Mouse (Mus musculus) cerebellum, adult 11 months (tissue): Measurements from ENCODE around the gene Grm2.
A peak's percentile ranks its signal among the peaks of the same experiment; 100 is the strongest.
"Not testable (repeated sequence)": the region's sequence is repeated elsewhere in the genome, so short reads cannot be mapped to it uniquely, and the experiment has no call there.

Source experiments
- DNase-seq: peaks from one replicate; pipeline ENCODE4 v3.0.0; 2022

Grm2 gene

DNA sequence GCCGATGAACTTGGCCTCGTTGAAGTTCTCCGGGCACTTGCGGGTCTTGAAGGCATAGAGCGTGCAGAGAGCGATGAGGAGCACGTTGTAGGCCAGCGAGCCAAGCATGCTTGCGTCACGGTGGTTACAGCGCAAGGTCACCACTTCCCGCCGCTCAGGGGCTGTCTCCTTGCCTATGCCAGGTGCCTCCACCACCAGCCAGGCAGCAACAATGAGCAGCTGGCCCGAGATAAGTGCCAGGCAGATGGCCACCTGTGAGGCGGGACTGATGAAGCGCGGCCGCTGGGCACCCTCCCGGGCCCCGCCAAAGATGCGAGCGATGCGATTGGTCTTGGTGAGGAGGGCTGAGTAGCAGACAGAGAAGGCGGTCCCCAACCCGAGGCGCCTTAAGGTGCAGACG is 8.7 kb downstream of the Grm2 start:
- DNase-seq = no peak

DNA sequence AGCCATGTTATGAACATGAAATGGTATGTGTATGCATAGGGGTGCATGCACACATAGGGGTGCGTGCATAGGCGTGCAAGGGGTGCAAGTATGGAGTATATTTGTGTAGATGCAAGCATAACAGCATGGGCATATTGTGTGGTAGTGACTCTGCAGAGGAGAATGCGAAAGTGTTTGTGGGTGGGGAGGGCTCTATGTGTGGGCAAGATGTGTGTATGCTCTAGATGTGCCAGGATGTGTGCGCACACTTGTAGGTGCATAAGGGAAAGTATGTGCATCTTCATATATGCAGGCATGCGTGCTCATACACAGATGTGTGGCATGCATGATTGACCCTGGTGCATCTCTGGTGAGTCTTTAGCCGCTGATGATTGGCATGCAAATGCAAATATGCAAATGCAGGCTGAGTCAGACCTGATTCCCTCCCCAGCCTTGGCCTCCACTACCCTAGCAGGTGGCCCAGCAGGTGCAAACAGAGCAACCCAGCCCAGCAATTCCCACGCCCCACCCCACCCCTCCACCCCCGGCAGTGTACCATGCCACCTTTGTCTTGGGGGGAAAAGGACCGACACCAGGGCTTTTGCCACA is 10.1 kb downstream of the Grm2 start:
- DNase-seq = no peak

DNA sequence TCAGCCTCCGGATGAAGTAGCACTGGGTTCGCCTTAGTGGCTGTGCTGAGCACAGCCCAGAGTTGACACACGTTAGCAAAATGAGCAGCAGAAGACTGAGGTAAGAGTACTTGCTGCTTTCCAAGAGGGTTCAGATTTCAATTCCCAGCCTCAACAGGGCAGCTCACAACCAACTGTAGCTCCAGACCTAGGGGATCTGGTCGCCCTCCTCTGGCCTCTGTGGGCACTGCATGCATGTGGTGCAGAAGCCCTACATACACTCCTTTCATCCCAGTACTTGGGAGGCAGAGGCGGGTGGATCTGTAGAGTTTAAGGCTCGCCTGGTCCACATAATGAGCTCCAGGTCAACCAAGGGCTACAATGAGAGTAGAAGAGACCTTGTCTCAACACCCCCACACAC is 12.1 kb downstream of the Grm2 start:
- DNase-seq = no peak

DNA sequence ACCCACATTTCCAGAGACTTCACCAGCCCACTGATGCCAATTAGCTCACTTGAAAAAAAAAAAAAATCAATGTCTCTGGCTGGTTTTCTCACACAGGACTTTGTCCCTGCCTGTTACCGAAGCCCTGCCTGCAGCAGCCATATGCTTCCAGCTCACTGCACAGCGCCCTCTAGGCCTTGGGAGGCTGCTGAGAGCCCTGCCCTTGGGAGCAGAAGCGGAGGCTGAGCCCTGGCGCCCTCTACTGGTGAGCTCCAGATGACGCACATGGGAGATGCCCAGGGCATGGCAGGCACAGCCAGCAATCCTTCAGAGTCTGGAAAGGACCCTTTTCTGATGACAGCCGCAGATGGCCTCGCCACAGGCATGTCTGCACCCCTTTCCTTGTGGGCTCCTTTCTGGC is 12.8 kb downstream of the Grm2 start:
- peak; percentile 48 for DNase-seq

DNA sequence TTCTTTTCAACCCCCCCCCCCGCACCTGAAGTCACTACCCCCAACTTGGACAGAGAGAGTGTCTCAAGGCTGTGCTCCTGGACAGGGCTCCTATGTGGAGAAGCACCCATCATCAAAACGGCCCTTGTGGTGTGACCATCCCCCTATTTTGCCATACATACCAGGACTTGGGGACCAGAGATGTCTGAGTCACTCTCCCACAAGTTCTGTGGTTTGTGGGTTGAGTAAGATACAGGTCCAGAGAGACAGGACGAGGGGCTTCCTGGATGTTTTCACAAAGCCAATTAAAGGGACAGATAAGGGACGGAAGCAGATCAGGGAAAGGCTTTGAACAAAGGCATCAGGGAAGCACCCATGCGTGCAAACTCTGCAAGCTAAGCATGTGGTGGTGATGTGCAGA is 14.5 kb downstream of the Grm2 start:
- no peak for DNase-seq

DNA sequence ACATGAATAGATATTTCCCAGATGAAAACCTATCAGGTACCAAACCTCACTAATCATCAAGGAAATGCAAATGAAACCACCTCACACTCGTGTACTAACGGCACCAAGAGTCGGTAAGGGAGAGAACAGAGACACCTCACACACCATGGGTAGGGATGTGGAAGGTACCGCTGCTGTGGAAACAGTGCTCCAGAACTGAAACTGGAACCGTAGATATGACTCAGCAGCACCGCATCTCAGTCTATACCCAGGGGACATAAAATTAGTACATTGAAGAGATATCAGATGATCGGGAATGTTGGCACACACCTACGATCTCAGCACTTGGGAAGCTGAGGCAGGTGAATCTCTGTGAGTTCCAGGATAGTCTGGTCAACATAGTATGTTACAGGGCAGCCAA is 17.7 kb downstream of the Grm2 start:
- DNase-seq = no peak

DNA sequence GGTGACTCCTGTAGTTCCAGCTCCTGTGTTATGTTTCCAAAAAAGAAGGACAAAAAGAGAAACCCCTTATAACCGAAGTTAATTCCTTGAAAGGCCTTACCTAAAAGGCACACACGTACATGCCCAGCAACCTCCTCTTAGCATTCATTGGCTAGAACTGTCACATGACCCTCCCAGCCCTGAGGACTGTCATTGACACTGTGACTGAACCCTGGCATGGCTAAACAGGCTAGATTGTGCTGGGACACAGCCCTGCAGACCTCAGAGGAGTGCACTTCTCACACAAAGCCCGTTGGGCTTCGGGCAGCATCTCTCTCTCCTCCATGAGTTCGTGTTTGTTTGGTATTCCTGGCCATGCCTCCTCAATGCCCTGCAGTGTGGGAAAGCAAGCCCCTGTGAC is 23.7 kb downstream of the Grm2 start:
- no peak for DNase-seq

DNA sequence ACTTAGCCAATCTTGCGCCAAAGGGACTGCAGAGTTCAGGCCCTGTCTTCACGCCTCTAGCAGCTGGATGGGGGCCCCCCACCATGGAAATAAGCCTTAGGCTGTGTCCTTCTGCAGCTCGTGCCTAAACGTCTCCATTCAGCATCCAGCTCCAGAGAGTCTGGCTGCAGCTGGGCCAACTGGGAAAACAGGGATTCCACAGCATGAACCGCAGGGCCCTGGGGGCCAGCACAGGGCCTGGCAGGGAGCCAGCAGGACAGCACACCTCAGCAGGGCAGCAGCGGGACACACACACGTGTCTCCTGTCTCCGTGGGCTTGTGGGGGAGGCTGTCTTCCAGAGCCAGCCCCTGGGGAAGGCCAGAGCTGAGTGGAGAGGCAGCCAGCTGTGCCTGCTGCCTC is 28.1 kb downstream of the Grm2 start:
- DNase-seq = not testable (repeated sequence)

DNA sequence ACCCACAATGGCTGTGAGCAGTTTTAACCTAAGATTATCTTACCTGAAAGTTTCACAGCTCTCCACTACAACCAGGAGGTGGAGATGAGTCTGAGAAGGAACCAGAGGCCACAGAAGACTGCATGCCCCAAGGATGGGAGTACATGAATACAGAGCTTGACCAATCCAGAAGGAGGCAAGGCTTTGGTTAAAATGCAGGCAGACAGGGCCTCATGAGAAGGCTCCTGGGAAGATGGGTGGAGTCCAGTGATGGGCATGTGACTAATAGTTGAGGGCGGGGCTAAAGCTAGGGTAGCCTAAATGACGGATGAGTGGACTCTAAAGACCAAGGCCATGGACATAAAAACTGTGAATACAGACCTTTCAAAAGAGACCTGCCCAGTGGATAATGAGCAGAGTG is 29.6 kb downstream of the Grm2 start, which contains the start of gene Iqcf6:
Gene Iqcf6 (plus strand): TSS at position 301 of the 400 bp plus-strand sequence.
- no peak for DNase-seq

DNA sequence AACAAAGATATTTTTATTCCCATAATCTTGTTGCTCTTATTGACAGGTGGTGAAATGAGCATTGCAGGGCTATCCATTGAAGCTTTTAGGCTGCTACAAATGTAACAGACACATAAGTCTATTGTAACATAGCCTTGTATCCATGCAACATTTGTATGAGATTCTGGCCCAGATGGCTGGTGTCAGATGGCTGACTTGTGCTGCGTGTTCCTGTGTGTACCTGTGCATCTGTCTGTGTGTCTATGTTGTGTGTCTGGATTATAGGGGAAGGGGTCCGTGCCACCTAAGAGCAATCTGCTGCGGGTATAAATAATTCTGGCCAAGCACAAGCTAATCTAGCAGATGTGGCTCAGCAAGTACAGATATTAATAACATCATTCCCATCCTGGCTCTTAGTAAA is 38.4 kb downstream of the Grm2 start:
- no peak for DNase-seq

DNA sequence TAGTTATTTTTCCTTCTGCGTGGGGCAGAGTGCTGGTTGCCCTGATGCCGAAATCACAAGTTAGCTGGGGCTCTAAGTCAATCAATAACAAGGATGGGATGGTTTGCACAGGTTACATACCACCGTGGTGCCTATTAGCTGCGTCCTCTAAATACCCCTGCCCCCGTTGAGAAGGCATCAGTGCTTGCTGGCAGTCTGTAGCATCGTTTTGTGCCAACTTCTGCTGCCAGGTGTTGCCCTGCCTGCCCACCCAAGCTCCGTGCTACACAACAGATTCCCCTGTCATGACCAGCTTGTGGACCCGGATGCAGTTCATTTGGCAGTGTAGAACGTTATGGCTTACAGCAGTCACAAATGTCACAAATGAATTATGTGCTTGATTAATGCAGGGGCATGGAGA is 39.6 kb downstream of the Grm2 start:
- DNase-seq = no peak

DNA sequence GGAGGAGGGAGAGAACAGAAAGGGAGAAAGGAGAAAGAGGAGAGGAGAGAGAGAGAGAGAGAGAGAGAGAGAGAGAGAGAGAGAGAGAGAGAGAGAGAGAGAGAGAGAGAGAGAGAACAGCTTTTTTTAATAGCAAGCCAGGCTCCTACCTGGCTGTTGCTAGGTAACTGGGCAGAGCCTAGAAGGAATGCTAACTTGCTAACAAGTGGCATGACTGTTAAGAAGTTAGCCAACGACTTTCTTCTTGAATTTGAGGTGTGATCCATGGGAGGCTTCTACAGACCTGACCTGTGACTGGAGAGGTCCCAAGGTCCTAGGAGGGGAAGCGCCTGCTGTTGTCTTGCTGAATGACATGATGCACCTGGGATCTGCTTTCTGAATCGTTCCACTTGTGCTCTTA is 41.3 kb downstream of the Grm2 start:
- no peak for DNase-seq

DNA sequence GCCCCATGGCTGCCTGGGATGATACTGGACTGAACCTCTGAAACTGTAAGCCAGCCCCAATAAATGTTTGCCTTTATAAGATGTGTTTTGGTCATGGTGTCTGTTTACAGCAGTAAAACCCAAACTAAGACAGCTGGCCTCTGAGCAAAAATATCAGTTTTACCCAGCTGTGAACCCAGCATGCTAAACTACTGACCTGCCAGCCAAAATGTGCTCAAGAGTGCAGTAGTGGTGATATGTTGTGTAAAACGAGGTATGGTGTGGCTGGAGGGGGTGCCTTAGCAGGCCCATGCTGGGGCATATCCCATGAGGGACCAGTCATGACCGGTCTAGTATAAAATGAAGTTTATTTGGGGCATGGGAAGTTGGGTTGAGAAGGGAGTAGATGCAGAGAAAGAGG is 41.9 kb downstream of the Grm2 start:
- DNase-seq = no peak

DNA sequence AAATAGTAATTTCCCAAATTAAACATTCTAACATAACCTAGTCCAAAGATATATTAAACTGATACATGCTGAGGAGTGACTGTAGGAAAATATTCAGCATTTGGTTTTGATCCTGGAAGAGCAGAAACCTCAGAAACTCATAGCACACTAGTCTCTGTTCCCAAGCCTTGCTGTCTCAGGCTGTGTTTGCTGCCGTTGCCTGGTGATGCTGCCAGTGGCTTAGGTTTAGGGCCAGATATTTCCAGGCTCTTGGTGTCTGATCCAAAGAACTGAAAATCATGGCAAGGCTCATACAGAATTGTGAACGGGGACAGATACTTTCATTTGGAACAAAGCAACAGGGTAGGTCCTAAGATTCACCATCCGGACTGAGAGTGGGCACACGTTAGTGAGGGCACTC is 45.2 kb downstream of the Grm2 start:
- no peak for DNase-seq

DNA sequence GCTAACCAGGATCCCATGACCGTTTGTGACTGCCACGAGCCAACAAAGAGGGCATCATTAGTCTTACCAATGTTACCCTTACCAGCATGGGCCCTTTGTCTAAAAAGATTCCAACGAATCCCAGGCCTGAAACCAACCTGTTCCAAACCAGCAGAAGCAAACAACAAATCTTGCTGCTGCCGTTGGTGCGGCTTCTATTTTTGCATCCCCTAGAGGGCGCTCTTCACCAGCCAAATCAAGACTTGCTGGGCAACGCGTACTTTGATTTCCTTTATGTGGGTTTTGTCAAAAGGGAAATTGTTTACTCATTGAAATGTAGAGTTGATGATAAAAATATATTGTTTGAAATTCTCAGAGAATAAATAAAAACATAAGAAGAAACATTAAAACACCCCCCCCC is 55.3 kb downstream of the Grm2 start:
- DNase-seq = peak; percentile 16

DNA sequence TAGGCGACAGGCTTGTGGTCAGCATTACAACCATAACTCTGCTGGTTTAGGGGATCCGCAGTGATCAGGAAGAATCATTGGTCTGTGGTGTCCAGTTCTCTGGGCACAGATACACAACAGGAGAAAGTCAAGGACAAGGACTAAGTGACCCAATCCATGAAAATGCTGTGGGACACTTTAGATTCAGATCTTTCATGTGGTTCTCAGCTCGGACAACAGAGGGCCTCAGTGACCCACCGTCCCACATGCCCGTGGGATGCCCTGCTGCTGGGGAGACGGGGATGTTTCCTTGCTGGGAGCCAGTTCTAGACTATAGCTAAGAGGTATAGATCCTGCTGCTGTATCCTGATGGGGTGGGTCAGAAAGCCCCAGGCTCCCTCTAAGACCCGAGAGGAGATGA is 57.4 kb downstream of the Grm2 start:
- DNase-seq = no peak

DNA sequence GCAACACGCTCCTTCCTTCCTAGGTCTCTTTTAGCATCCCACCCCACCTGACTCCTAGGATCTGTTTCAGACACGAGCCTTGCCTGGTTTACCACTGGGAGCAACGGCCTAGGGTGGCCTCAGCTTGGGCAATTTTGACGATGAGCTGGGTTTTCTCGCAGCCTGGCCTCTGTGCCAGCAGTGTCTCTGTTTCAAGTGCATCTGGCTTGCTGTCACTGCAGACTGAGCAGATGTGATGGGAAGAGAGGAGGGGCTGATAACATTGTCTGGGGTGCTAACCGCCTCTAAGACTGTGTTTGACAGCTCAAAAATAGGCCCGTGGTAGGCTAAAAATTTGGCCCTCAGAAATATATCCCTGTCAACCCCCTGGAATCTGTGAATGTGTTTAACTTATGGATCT is 60.0 kb downstream of the Grm2 start:
- DNase-seq = no peak

DNA sequence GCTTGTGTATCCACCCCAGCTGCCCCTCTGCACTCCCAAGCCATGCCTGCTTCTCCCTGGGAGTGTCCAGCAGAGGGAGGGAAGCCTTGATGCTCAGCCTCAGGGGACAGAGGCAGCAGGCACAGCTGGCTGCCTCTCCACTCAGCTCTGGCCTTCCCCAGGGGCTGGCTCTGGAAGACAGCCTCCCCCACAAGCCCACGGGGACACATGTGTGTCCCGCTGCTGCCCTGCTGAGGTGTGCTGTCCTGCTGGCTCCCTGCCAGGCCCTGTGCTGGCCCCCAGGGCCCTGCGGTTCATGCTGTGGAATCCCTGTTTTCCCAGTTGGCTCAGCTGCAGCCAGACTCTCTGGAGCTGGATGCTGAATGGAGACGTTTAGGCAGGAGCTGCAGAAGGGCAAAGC is 60.5 kb downstream of the Grm2 start:
- not testable (repeated sequence) for DNase-seq
